Mouse (Mus musculus) erythroblast, embryonic 14.5 days (primary cell): ENCODE data around the gene Ulk4.

Source experiments
- GATA1 ChIP-seq: IDR thresholded peaks from 2 replicates; pipeline ENCODE4 v1.6.1; 2012; ENCODE audit warnings: low read length, inconsistent platforms, mixed read lengths
- TAL1 ChIP-seq: IDR thresholded peaks from 3 replicates; pipeline ENCODE4 v1.6.1; 2012; ENCODE audit warnings: low read length, inconsistent platforms, mixed read lengths

- no peak for TF ChIP-seq GATA1
- no peak for TF ChIP-seq TAL1
Observed at GRCm38 (mm10) chr9:120944211-120944610, 332.8 kb downstream of the Ulk4 start.
